Mouse (Mus musculus): ENCODE results near the gene E330034G19Rik. TPM values are rescaled to one million over a fixed set of nuclear protein-coding genes. Genes with fewer than 3 reads are reported as not detected.

Gene E330034G19Rik
- polyA plus RNA-seq (2016; fragmentation: Nextera tagmentation; extraction: Ambion mirVana): 0.17 TPM in 1 of 2 replicates, not detected in the other

DNA sequence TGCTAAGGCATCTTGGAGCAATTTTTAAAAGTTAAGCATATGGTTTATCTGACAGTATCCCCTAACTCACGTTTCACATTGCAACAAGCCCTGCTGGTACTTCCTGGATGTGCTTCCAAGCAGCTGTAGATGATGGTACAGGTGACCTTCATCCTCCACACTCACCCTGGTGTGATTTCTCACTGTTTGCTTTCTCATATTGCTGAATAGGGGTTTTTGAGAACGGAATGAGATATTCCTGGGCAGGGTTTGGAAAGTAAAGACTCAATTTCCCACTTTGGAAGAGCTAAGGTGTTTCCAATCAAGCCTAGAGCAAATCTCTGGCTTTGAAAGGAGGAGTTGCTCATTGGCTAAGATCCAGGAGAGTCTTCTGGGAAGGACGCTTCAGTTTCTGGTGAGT is at the start of gene E330034G19Rik:
Gene E330034G19Rik (plus strand): TSS at position 301 of the 400 bp plus-strand sequence.
- no peaks in the 10 kb centered on the region for H3K4me1 ChIP-seq

DNA sequence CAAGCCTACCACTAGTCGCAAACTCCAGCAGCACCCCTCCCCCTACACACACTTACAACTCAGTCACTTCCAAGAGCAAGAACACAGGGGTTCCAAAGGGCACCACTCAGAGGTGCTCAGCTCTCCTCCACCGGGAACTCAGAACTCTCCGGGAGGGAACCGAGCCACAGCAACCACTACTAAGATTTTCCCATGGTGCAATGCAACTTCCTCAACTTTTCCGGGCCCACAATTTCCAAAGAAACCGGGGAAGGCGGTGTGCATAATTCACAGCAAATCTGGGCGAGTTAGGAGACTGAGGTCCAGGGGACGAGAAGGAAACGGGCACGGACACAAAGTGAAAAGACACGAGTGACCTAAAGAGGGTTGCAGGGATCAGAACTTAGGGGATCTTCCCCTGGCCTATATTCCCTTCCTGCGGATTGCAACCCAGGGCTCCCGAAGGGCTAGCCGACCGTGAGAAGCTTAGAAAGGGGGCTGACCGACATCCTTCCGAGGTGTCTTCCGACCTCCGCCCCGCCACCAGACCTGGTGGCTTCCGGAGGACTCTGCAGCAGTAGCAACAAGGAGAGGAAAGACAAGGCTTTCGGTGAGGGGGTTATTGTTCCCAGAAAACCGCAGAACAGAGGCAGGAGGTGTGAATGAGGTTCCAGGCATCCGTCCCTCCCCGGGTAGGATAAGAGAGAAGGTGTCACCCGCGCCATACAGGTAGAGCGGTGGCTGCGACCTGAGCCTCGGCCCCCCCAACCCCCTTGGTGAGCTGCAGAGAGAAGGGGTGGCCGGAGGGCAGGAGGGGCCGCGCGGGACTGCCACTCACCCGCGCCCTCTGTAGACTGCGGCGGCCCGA is 48.5 kb upstream of the E330034G19Rik start:
- Histone ChIP-seq H3K27me3 (no peaks in the 10 kb centered on the region), H3K9ac (peak overlapping the region; percentile 97), H3K4me1 (peaks cover 24% of the 10 kb centered on the region), H3K4me2 (replicated peaks) (peak overlapping the region; percentile 90), H3K4me3 (peak overlapping the region; percentile 90), H3K9me3 (replicated peaks) (no peaks in the 10 kb centered on the region), H3K27ac (peak overlapping the region; percentile 97), H3K36me3 (0 out of 2 replicates have a peak, but pooled peaks cover 5% of the 10 kb centered on the region)
- WGBS: under 1% methylated on average over 40 of the region's 40 CpGs
- ATAC-seq (ENCODE audit: low FRiP score): peak; percentile 51; the same call in 1 of the 2 replicates

More for the DNA sequence above, at the start of gene E330034G19Rik:
- Histone ChIP-seq H3K9ac (no peak within 1 kb of the TSS), H3K4me3 (no peak within 1 kb of the TSS), H3K4me2 (replicated peaks) (no peak within 1 kb of the TSS), H3K27me3 (no peaks in the 10 kb centered on the region), H3K9me3 (replicated peaks) (no peaks in the 10 kb centered on the region), H3K36me3 (no peaks in the 10 kb centered on the region), H3K27ac (no peak within 1 kb of the TSS)
- ATAC-seq (ENCODE audit: low FRiP score): no peak
- WGBS: 54% methylated on average over 3 of the region's 3 CpGs

DNA sequence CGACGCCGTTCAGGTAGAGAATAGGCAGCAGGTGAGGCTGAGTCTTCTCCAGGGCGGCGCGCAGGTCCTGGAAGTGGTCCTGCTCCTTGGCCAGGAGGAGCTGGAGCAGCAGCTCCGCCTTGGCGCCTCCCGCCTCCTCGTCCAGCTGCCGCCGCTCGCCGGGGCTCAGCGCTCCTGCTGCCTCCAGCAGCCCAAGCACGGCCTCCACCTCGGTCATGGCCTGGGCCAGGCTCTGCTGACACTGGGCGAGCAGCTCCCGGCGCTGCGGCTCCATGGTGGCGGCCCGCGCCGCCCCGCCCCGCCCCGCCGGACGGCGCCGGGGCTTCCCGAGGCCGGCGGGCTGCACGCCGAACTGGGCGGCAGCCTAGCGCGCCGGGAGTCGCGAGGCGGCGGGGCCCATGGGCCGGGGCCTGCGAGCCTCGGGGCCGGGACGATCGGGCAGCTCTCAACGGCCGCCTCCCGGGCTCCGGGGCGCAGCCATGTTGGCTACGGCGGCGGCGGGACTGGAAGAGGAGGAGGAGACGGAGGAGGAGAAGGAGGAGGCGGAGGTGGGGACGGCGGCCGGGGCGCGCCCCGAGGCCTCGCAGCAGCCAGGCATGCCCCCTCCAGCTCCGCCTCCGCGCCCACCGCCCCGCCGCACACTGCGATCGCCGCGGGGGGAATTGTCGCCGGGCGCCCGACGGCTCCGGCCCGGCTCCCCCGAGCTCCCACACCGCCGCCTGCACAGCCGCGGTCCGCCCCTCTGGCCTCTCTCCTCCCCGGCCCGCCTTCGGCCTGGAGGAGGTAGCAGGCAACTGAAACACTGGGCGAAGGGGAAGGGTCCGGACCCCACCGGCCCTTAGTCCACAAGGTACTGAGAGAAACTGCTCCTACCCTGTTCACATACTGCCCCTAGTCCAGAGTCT is 47.6 kb upstream of the E330034G19Rik start, which contains the start of gene Dlg5:
Gene Dlg5 (minus strand): TSS at position 744 of the 905 bp plus-strand sequence.
- H3K36me3 ChIP-seq: 0 out of 2 replicates have a peak, but pooled peaks cover 5% of the 10 kb centered on the region
- peak within 1 kb of the TSS; percentile 90 for H3K4me2 ChIP-seq (replicated peaks)
- H3K4me1 ChIP-seq: peaks cover 24% of the 10 kb centered on the region
- no peaks in the 10 kb centered on the region for H3K9me3 ChIP-seq (replicated peaks)
- H3K9ac ChIP-seq: peak within 1 kb of the TSS; percentile 97
- H3K27ac ChIP-seq: peak within 1 kb of the TSS; percentile 97
- peak within 1 kb of the TSS; percentile 90 for H3K4me3 ChIP-seq
- peak; percentile 86 for ATAC-seq (ENCODE audit: low FRiP score)
- under 1% methylated on average over 61 of the region's 98 CpGs for WGBS
- H3K27me3 ChIP-seq: no peaks in the 10 kb centered on the region

DNA sequence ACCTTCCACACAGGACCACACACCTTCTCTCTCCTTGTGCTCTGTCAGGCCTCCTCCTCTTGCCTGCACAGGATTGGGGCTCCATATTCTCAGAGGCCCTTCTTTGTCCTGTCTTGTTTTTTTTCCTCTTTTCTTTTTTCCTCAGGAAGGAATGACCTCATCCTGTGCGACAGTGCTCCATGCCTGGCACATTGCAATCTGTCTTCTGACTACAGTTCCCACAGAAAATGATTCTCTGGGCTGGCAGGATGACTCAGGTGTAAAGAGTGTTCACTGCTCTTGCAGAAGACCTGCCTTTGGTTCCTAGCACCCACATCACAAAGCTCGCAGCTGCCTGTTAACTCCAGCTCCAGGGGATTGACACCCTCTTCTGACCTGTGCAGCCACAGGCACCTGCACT is 43.1 kb upstream of the E330034G19Rik start:
- no peak overlapping the region for H3K4me2 ChIP-seq (replicated peaks)
- no peak overlapping the region for H3K27ac ChIP-seq
- no peak for ATAC-seq (ENCODE audit: low FRiP score)
- H3K9me3 ChIP-seq (replicated peaks): no peaks in the 10 kb centered on the region
- H3K4me1 ChIP-seq: peaks cover 17% of the 10 kb centered on the region
- H3K9ac ChIP-seq: no peak overlapping the region
- no peaks in the 10 kb centered on the region for H3K36me3 ChIP-seq
- H3K27me3 ChIP-seq: no peaks in the 10 kb centered on the region
- H3K4me3 ChIP-seq: no peak overlapping the region
- 63% methylated on average over 2 of the region's 2 CpGs for WGBS

DNA sequence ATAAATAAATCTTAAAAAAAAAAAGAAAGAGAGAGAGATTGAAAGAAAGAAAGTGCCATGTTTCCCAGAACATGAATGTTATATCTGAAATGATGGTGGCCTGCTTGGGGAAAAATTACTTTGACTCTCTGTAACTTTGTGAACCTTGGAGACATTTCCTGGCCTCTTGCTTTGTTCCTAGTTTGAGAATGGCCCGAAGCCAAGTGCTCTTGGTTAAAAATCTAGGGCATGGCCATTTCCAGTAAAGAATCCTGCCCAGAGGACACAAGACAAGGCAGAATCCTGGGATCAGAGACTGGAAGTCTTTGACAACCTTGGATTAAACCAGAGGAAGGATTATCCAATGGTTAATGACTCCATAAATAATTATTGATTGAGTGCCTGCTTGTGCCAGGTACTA is 41.7 kb upstream of the E330034G19Rik start:
- Histone ChIP-seq H3K4me1 (peaks cover 14% of the 10 kb centered on the region), H3K27me3 (no peaks in the 10 kb centered on the region), H3K4me3 (no peak overlapping the region), H3K4me2 (replicated peaks) (no peak overlapping the region), H3K36me3 (no peaks in the 10 kb centered on the region), H3K27ac (no peak overlapping the region), H3K9me3 (replicated peaks) (no peaks in the 10 kb centered on the region), H3K9ac (no peak overlapping the region)
- WGBS: 90% methylated on average over 1 of the region's 1 CpGs
- ATAC-seq (ENCODE audit: low FRiP score): no peak

DNA sequence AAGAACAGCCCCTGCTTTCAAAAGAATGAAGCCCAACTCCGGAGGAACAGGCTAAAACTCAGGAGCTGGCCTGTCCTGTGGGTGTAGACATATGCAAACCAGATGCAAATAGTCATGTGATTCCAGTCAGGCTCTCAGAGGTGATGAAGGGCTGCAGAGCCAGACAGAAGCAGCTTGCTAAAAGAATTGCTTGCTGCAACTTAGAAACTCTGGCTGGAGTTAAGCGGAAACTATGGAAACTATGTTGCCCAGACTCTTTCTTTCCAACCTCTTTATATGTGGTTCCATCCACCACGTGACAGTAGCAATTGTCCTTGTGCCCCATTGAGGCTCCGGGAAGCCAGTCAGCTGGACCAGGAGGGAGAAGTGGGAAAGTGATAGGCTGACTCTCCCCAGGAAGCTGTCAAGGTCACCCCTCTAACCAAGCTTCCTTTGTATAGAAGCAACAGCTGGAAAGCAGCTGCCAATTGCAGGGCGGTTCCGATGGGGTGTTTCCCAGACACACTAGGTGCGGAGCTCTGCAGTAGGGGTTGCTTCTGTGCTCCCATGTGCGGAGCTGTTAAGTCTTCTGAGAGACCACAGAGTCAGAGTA is 39.3 kb upstream of the E330034G19Rik start:
- Histone ChIP-seq H3K9ac (no peak overlapping the region), H3K27ac (peak overlapping the region; percentile 71)
- 6% methylated on average over 8 of the region's 8 CpGs for WGBS

DNA sequence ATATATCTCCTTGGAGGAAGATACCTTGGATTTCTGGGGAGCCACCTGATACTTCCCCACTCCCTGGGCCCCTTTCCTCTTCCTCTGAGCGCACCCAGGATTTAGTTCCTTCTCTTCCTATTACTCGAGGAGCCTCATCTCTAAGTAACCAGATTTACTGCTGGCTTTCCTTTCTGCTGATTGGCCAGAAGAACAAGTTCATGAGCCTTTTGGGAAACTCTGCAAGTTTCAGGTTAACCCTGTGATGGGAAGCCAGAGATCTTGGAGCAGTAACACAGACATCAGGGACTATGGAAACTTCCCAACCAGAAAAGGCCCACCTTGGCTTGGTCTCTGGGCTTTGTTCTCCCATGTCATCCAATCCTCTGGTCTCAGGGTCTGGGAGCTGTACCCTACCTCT is 37.1 kb upstream of the E330034G19Rik start:
- Histone ChIP-seq H3K9me3 (replicated peaks) (no peaks in the 10 kb centered on the region), H3K4me3 (no peak overlapping the region), H3K36me3 (no peaks in the 10 kb centered on the region), H3K27ac (no peak overlapping the region), H3K4me2 (replicated peaks) (no peak overlapping the region), H3K27me3 (no peaks in the 10 kb centered on the region), H3K4me1 (peaks cover 14% of the 10 kb centered on the region), H3K9ac (no peak overlapping the region)
- WGBS: 70% methylated on average over 2 of the region's 2 CpGs
- ATAC-seq (ENCODE audit: low FRiP score): no peak

More for the DNA sequence above, 39.3 kb upstream of the E330034G19Rik start:
- no peak overlapping the region for H3K4me3 ChIP-seq
- no peaks in the 10 kb centered on the region for H3K9me3 ChIP-seq (replicated peaks)
- ATAC-seq (ENCODE audit: low FRiP score): no peak
- peak overlapping the region; percentile 30 for H3K4me2 ChIP-seq (replicated peaks)
- H3K36me3 ChIP-seq: no peaks in the 10 kb centered on the region
- no peaks in the 10 kb centered on the region for H3K27me3 ChIP-seq
- H3K4me1 ChIP-seq: peaks cover 14% of the 10 kb centered on the region

DNA sequence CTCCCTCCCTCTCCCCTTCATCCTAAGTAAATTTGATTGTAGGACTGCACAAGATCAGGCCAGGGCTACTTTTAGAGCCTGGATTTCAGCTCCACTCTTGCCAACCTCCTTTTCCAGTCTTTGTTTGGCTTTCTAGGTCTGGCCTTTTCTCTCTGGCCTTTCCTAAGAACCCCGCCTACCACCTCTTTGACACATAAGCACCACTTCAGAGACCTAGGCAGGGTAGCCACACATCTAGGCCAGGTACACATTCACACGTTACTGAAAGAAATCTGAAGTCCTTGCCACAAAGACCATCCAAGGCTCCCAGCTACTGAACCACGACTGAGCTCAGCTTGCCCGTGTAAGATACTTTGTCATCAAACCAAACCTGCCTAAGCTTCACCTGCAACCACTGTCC is 32.6 kb upstream of the E330034G19Rik start:
- Histone ChIP-seq H3K9ac (no peak overlapping the region), H3K9me3 (replicated peaks) (no peaks in the 10 kb centered on the region), H3K36me3 (no peaks in the 10 kb centered on the region), H3K4me1 (peaks cover 27% of the 10 kb centered on the region), H3K27me3 (no peaks in the 10 kb centered on the region), H3K27ac (no peak overlapping the region), H3K4me3 (no peak overlapping the region), H3K4me2 (replicated peaks) (no peak overlapping the region)
- no peak for ATAC-seq (ENCODE audit: low FRiP score)
- WGBS: 67% methylated on average over 4 of the region's 4 CpGs

DNA sequence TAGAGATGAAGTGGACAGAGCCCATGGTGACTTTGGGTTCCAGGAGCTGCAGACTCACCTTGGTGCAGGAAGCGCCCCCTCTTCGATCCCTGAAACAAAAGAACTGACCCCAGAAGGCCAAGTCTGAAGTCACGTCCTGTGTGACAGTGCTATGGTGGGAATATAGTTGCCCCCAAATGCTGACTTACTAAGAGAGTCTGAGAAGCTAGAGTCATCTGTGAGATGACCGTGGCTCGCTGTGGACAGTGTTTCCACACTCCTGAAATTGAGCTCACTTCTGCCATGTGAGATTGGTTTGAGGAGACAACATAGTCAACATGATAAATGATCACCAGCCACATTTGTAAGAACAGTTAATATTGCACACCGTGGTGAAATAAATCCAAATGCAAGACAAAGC is 30.6 kb upstream of the E330034G19Rik start:
- WGBS: 73% methylated on average over 6 of the region's 6 CpGs
- H3K4me1 ChIP-seq: peaks cover 27% of the 10 kb centered on the region
- H3K27me3 ChIP-seq: no peaks in the 10 kb centered on the region
- H3K4me3 ChIP-seq: no peak overlapping the region
- peak overlapping the region; percentile 72 for H3K27ac ChIP-seq
- H3K4me2 ChIP-seq (replicated peaks): 0 out of 2 replicates have a peak overlapping the region, but pooled peaks have one; percentile 5
- ATAC-seq (ENCODE audit: low FRiP score): peak; percentile 20; the same call in 1 of the 2 replicates
- H3K36me3 ChIP-seq: no peaks in the 10 kb centered on the region
- H3K9ac ChIP-seq: no peak overlapping the region
- no peaks in the 10 kb centered on the region for H3K9me3 ChIP-seq (replicated peaks)

DNA sequence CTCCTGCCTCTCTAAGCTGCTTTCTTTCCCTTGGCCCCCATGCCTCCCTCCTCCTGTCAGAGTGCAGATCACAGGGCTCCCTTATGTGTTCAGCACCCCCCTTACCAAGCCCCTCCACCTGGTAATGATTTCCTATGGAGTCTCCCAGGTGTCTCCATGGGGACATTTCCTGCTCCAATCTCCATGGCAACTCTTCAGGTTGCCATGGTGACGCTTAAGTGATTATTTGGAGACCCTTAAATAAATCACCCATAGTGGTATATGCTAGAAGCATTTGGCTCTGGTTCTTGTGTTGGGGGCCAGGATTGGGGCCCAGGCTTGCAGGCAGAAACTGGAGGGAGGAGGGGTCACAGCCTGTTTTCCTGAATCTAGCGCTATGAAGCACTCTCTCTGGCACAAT is 30.1 kb upstream of the E330034G19Rik start:
- 0 out of 2 replicates have a peak overlapping the region, but pooled peaks have one; percentile 5 for H3K4me2 ChIP-seq (replicated peaks)
- no peaks in the 10 kb centered on the region for H3K9me3 ChIP-seq (replicated peaks)
- WGBS: 44% methylated on average over 2 of the region's 2 CpGs
- ATAC-seq (ENCODE audit: low FRiP score): peak; percentile 88
- no peaks in the 10 kb centered on the region for H3K36me3 ChIP-seq
- no peak overlapping the region for H3K9ac ChIP-seq
- H3K4me3 ChIP-seq: no peak overlapping the region
- peak overlapping the region; percentile 72 for H3K27ac ChIP-seq
- H3K27me3 ChIP-seq: no peaks in the 10 kb centered on the region
- H3K4me1 ChIP-seq: peaks cover 27% of the 10 kb centered on the region

DNA sequence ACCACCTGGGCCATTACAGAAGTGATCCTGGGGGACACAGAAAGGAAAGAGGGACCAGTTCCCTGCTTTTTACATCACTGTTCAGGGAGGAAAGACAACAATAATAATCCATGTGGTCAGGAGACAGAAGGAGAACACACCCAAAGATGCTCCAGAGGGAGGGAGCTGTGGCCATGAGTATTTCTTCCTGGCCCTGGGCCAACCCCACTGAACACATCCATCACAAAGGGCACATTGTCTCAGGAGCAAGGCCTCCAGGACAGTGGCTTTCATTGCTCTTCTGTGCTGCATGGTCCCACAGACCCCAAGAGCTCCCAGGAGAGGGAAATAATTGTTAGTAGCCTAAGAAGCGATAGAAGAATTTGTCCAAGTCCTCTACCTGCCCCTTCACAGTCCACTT is 23.4 kb upstream of the E330034G19Rik start:
- Histone ChIP-seq H3K27ac (no peak overlapping the region), H3K9ac (no peak overlapping the region), H3K4me2 (replicated peaks) (no peak overlapping the region), H3K36me3 (no peaks in the 10 kb centered on the region), H3K27me3 (no peaks in the 10 kb centered on the region), H3K9me3 (replicated peaks) (no peaks in the 10 kb centered on the region), H3K4me3 (no peak overlapping the region), H3K4me1 (peaks cover 8% of the 10 kb centered on the region)
- 53% methylated on average over 1 of the region's 1 CpGs for WGBS
- no peak for ATAC-seq (ENCODE audit: low FRiP score)

Data from hindbrain, embryonic 12.5 days (tissue).